ENCODE assay signal across 9 mouse cellular contexts in genomic region chr4:151107131-151108001, GRCm38 (mm10). TPM values are rescaled to one million over a fixed set of nuclear protein-coding genes. Genes with fewer than 3 reads are reported as not detected.
DNase-seq lines count a peak whose midpoint lies in the region; ATAC-seq and TF ChIP-seq lines count a peak whose summit lies in the region.
"Had no signal": no experiment of that assay in that cellular context is flagged by ENCODE, and none has a peak within 500 bp of the region (broad histone marks: within the 10 kb centered on the region; RNA-seq: fewer than 3 reads in every experiment).

No protein-coding gene starts in this region.

- no peaks in the 10 kb centered on the region for H3K36me3 ChIP-seq in heart, embryonic 16.5 days (ENCODE audit: control insufficient read depth, insufficient read depth)
- no peaks in the 10 kb centered on the region for H3K36me3 ChIP-seq in midbrain, postnatal 0 days (ENCODE audit: insufficient read depth, low read length)

- peaks cover 21% of the 10 kb centered on the region for H3K4me1 ChIP-seq in heart, embryonic 16.5 days (ENCODE audit: control insufficient read depth, insufficient read depth, low read length)
- peaks cover 13% of the 10 kb centered on the region; the same call in 1 of the 2 replicates for H3K4me1 ChIP-seq in midbrain, postnatal 0 days (ENCODE audit: insufficient read depth, low read length)

- H3K9ac ChIP-seq in heart, embryonic 16.5 days (ENCODE audit: low read length) = peak overlapping the region; percentile 84
- peak overlapping the region; percentile 93 for H3K9ac ChIP-seq in midbrain, postnatal 0 days (replicated peaks; ENCODE audit: low read length, poor library complexity, severe bottlenecking)

- intact Hi-C loops in left cerebral cortex, postnatal 14 days (cut with DNase I) = loop anchor here (2.0 kb wide), 1 partner anchor 21 kb away; no protein-coding TSS in a partner anchor

- H3K4me3 ChIP-seq in heart, embryonic 16.5 days (ENCODE audit: low read length) = peak overlapping the region; percentile 65
- peak overlapping the region; percentile 80 for H3K4me3 ChIP-seq in midbrain, postnatal 0 days (ENCODE audit: low read depth, low read length)

- 3% methylated on average over 59 of the region's 60 CpGs for WGBS in heart, embryonic 16.5 days
- WGBS in midbrain, postnatal 0 days = 3% methylated on average over 52 of the region's 60 CpGs

- DNase-seq in layer of hippocampus, adult 11-12 months (ENCODE audit: low spot score) = peak; percentile 67
- no peak for DNase-seq in layer of hippocampus, adult 9-10 months (ENCODE audit: low spot score)
- DNase-seq in cerebellum, postnatal 14 days = peak; percentile 76 to 82
- peak; percentile 72 to 79 for DNase-seq in left cerebral cortex, postnatal 14 days (ENCODE audit: low spot score in 2 of 2)
- peak; percentile 83 for DNase-seq in midbrain, postnatal 0 days (ENCODE audit: low spot score)
- no peak for DNase-seq in spleen, postnatal 36 days (ENCODE audit: low spot score in 2 of 2)

- H3K27ac ChIP-seq in heart, embryonic 16.5 days (ENCODE audit: low read length) = peak overlapping the region; percentile 92
- H3K27ac ChIP-seq in midbrain, postnatal 0 days (ENCODE audit: low read depth, low read length) = peak overlapping the region; percentile 97

- H3K4me2 ChIP-seq in heart, embryonic 16.5 days (ENCODE audit: low read depth, low read length) = peak overlapping the region; percentile 70
- peak overlapping the region; percentile 74 for H3K4me2 ChIP-seq in midbrain, postnatal 0 days (ENCODE audit: low read depth, low read length, poor library complexity, severe bottlenecking)

- 0 out of 2 replicates have a peak, but pooled peaks have one; percentile 9 for ATAC-seq in heart, embryonic 16.5 days (replicated peaks; ENCODE audit: extremely low read depth, insufficient read depth, low FRiP score)
- peak; percentile 51 for ATAC-seq in midbrain, postnatal 0 days (ENCODE audit: low FRiP score)
- ATAC-seq in monocyte, adult 5-6 weeks (replicated peaks; ENCODE audit: insufficient number of reproducible peaks, low FRiP score, low TSS enrichment, poor library complexity, severe bottlenecking) = no peak

- no peaks in the 10 kb centered on the region for H3K9me3 ChIP-seq in heart, embryonic 16.5 days (replicated peaks; ENCODE audit: control insufficient read depth, low read length)
- H3K9me3 ChIP-seq in midbrain, postnatal 0 days (ENCODE audit: low read length) = no peaks in the 10 kb centered on the region

- H3K27me3 ChIP-seq in heart, embryonic 16.5 days (ENCODE audit: control insufficient read depth, insufficient read depth, low read length) = peaks cover 28% of the 10 kb centered on the region
- H3K27me3 ChIP-seq in midbrain, postnatal 0 days (ENCODE audit: insufficient read depth, low read length) = no peaks in the 10 kb centered on the region

- no peak for TF ChIP-seq CTCF in midbrain, postnatal 0 days (IDR thresholded peaks at IDR 0.05)

RNA-seq across cellular contexts. Expression of gene Gm13090, which starts 18.0 kb away (rescaled TPM):
- 0.20 TPM in 1 of 2 replicates, not detected in the other for polyA plus RNA-seq in heart, embryonic 16.5 days (2015; fragmentation: Nextera tagmentation; extraction: Ambion mirVana)
- total RNA-seq in left cerebral cortex, postnatal 14 days (2021) = not detected
- total RNA-seq in midbrain, postnatal 0 days (2014; rRNA removed) = not detected in 2 replicates
- polyA plus RNA-seq in midbrain, postnatal 0 days (2015; fragmentation: Nextera tagmentation; extraction: Ambion mirVana) = not detected in 2 replicates
- total RNA-seq in monocyte, adult 5-6 weeks (2017) = not detected in 3 replicates
- total RNA-seq: liver, adult 2 months had no signal
- polyA plus RNA-seq: liver, adult 2 months had no signal

RNA-seq across cellular contexts. Expression of gene Vamp3, which starts 49.6 kb away (rescaled TPM):
- polyA plus RNA-seq in heart, embryonic 16.5 days (2015; fragmentation: Nextera tagmentation; extraction: Ambion mirVana) = 101 and 106 TPM in 2 replicates
- 10 to 100 TPM; 31.7 to 33.6 TPM for total RNA-seq in left cerebral cortex, postnatal 14 days (2021)
- total RNA-seq in midbrain, postnatal 0 days (2014; rRNA removed) = 34.6 and 43.6 TPM in 2 replicates
- 42.1 and 43.5 TPM in 2 replicates for polyA plus RNA-seq in midbrain, postnatal 0 days (2015; fragmentation: Nextera tagmentation; extraction: Ambion mirVana)
- total RNA-seq in monocyte, adult 5-6 weeks (2017) = 110 to 133 TPM (median 127 TPM) in 3 replicates

Comparison
In these comparisons a context has a peak if more than half of its experiments do, and no peak if none do; other contexts are left out.
1. DNase-seq: peak in layer of hippocampus, adult 11-12 months (single experiment), cerebellum, postnatal 14 days (2 of 2), left cerebral cortex, postnatal 14 days (2 of 2) and midbrain, postnatal 0 days (single experiment); none in layer of hippocampus, adult 9-10 months (single experiment) and spleen, postnatal 36 days (0 of 2).